Mouse (Mus musculus): Measurements from ENCODE around the gene Lrp4. TPM values are rescaled to one million over a fixed set of nuclear protein-coding genes. Genes with fewer than 3 reads are reported as not detected.

The Lrp4 gene
- not detected for polyA plus RNA-seq (2017; shearing (Covaris generic))

GRCm38 (mm10) chr2:91457259-91457655 is at the start of gene Lrp4:
TSS of gene Lrp4 (plus strand) at chr2:91457511.

DNA sequence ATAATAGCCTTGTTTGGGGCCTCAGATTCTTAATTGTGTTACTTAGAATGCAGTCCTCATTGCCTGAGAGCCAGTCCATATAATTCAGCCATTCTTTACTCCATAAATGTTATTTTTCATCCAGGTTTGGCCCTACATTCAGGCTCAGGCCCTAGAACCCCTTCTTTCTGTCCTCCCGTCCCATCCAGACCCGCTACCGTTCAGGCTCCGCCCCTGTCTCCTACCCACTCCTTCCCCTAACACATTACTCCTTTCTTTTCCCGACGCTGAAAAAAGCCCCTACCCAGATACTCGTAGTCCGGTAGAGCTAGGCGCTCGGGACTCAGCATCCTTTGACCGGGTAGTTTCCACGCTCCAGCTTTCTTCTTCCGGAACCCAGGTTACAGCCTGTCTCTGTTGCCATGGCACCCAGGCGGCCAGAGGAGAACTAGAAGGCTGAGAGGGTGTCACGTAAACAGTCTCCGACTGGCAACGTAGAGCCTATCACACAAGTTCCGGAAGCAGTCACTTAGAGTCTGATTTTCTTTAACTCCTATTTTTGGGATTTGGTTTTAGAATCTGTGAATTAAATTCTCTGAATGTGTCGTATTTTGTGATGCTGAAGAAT is 12.9 kb upstream of the Lrp4 start, which contains the start of gene 1110051M20Rik:
Gene 1110051M20Rik, minus strand, starts transcription at position 419 of the 607 bp plus-strand sequence.

GRCm38 (mm10) chr2:91526294-91527146 is 69.2 kb downstream of the Lrp4 start, which contains the start of gene Ckap5:
TSS of gene Ckap5 (plus strand) at chr2:91526762.

Other genes with a start within 250 kb of the Lrp4 start
- 88.7 TPM for gene Ddb2, start 220.5 kb upstream of the Lrp4 start, polyA plus RNA-seq (2017; shearing (Covaris generic))
- gene Pacsin3, start 201.6 kb upstream of the Lrp4 start, polyA plus RNA-seq (2017; shearing (Covaris generic)): 0.46 TPM
- gene Arfgap2, start 192.5 kb upstream of the Lrp4 start, polyA plus RNA-seq (2017; shearing (Covaris generic)): 127 TPM
- 30.6 TPM for gene 1110051M20Rik, start 12.8 kb upstream of the Lrp4 start, polyA plus RNA-seq (2017; shearing (Covaris generic))
- gene Ckap5, start 69.3 kb downstream of the Lrp4 start, polyA plus RNA-seq (2017; shearing (Covaris generic)): 57.1 TPM
- not detected for gene F2, start 178.9 kb downstream of the Lrp4 start, polyA plus RNA-seq (2017; shearing (Covaris generic))
- 28.9 TPM for gene Zfp408, start 192.3 kb downstream of the Lrp4 start, polyA plus RNA-seq (2017; shearing (Covaris generic))
- 212 TPM for gene Arhgap1, start 192.3 kb downstream of the Lrp4 start, polyA plus RNA-seq (2017; shearing (Covaris generic))

All from activated CD4-positive, CD25-positive, alpha-beta regulatory T cell, adult 9 weeks (primary cell).